Mouse (Mus musculus) kidney, adult 2 months (tissue): Measurements from ENCODE around the gene Gm20479. TPM values are rescaled to one million over a fixed set of nuclear protein-coding genes. Genes with fewer than 3 reads are reported as not detected.

Source experiments
- DNase-seq: peaks from one replicate; pipeline ENCODE4 v3.0.0; 2021
- H3K27ac ChIP-seq: fragments of 200-500 bp; 2 replicates; pipeline ENCODE4 v1.5.1; 2012; ENCODE audit warnings: low read depth, low read length, control low read depth, inconsistent platforms; ENCODE audit not compliant: insufficient read depth
- H3K27me3 ChIP-seq: fragments of 200-500 bp; replicated peaks from 2 replicates; pipeline ENCODE4 v1.6.1; 2012; ENCODE audit warnings: mild to moderate bottlenecking, moderate library complexity, low read length, inconsistent platforms; ENCODE audit not compliant: control insufficient read depth, insufficient read depth
- H3K36me3 ChIP-seq: fragments of 200-500 bp; 2 replicates; pipeline ENCODE4 v1.6.1; 2012; ENCODE audit warnings: mild to moderate bottlenecking, moderate library complexity, low read length, inconsistent platforms; ENCODE audit not compliant: control insufficient read depth, insufficient read depth
- H3K4me1 ChIP-seq: fragments of 200-500 bp; 2 replicates; pipeline ENCODE4 v1.6.1; 2011; ENCODE audit warnings: low read length; ENCODE audit not compliant: control insufficient read depth, insufficient read depth
- H3K4me3 ChIP-seq: fragments of 200-500 bp; 2 replicates; pipeline ENCODE4 v1.5.1; 2011; ENCODE audit warnings: mild to moderate bottlenecking, low read depth, low read length, control low read depth; ENCODE audit not compliant: insufficient read depth
- CTCF ChIP-seq: fragments of 200-500 bp; conservative IDR thresholded peaks from 2 replicates; pipeline ENCODE4 v1.5.1; 2011; ENCODE audit warnings: low read depth, mild to moderate bottlenecking, control low read depth, low read length, moderate library complexity, mixed read lengths; ENCODE audit not compliant: insufficient read depth, insufficient read length
- POLR2A ChIP-seq: fragments of 200-500 bp; IDR thresholded peaks from one replicate; pipeline ENCODE4 v1.6.1; 2011; ENCODE audit warnings: low read depth, low read length, control low read depth
- WGBS: fragments of 180-500 bp; shearing (Covaris S2); methylation state at CpG from one replicate; pipeline ENCODE4 v1.1.7; 2018; 5-methylcytosine and 5-hydroxymethylcytosine counted together
- polyA plus RNA-seq: library from polyadenylated mRNA; depleted of rRNA; stranded (reverse); fragments of >200 nt; gene quantifications from 2 replicates; pipeline ENCODE4 v1.2.3, GENCODE M21; 2012

Gm20479 gene
- polyA plus RNA-seq, 1 experiment, result not detected

- TF ChIP-seq POLR2A (no peak), CTCF (no peak)
- Histone ChIP-seq H3K27me3 (no peaks in the 10 kb centered on the region), H3K27ac (no peak overlapping the region), H3K4me1 (no peaks in the 10 kb centered on the region), H3K4me3 (no peak overlapping the region), H3K36me3 (no peaks in the 10 kb centered on the region)
- 66% methylated on average over 34 of the region's 34 CpGs for WGBS
- DNase-seq, result peak; percentile 73
Observed at GRCm38 (mm10) chr7:27326101-27326880, 30.9 kb downstream of the Gm20479 start.

- H3K4me3 ChIP-seq, result peak overlapping the region; percentile 13; the same call in 1 of the 2 replicates
- peak; percentile 92 for DNase-seq
- peak overlapping the region; percentile 12; the same call in 1 of the 2 replicates for H3K27ac ChIP-seq
- H3K27me3 ChIP-seq, result no peaks in the 10 kb centered on the region
- TF ChIP-seq CTCF (no peak), POLR2A (no peak)
- 3% methylated on average over 24 of the region's 24 CpGs for WGBS
- H3K4me1 ChIP-seq, result no peaks in the 10 kb centered on the region
- no peaks in the 10 kb centered on the region for H3K36me3 ChIP-seq
Observed at GRCm38 (mm10) chr7:27325697-27326096, 31.5 kb downstream of the Gm20479 start.

- Histone ChIP-seq H3K4me1 (no peaks in the 10 kb centered on the region), H3K27ac (no peak overlapping the region), H3K36me3 (no peaks in the 10 kb centered on the region), H3K27me3 (no peaks in the 10 kb centered on the region), H3K4me3 (no peak overlapping the region)
- DNase-seq, result no peak
- TF ChIP-seq CTCF (no peak), POLR2A (no peak)
- WGBS, result 65% methylated on average over 19 of the region's 20 CpGs
Observed at GRCm38 (mm10) chr7:27324928-27325327, 32.3 kb downstream of the Gm20479 start.

GRCm38 (mm10) chr7:27324161-27324560 lies 33.1 kb downstream of the Gm20479 start:
- TF ChIP-seq CTCF (no peak), POLR2A (no peak)
- Histone ChIP-seq H3K27ac (no peak overlapping the region), H3K4me1 (no peaks in the 10 kb centered on the region), H3K27me3 (no peaks in the 10 kb centered on the region), H3K4me3 (no peak overlapping the region), H3K36me3 (no peaks in the 10 kb centered on the region)
- DNase-seq, result no peak
- 95% methylated on average over 11 of the region's 11 CpGs for WGBS

- Histone ChIP-seq H3K27me3 (no peaks in the 10 kb centered on the region), H3K36me3 (no peaks in the 10 kb centered on the region), H3K27ac (no peak overlapping the region), H3K4me3 (no peak overlapping the region), H3K4me1 (no peaks in the 10 kb centered on the region)
- no peak for TF ChIP-seq POLR2A
- no peak for TF ChIP-seq CTCF
- no peak for DNase-seq
- 97% methylated on average over 5 of the region's 5 CpGs for WGBS
Observed at GRCm38 (mm10) chr7:27323001-27323400, 34.2 kb downstream of the Gm20479 start.

- peak; percentile 44 for DNase-seq
- H3K36me3 ChIP-seq, result no peaks in the 10 kb centered on the region
- H3K27ac ChIP-seq, result no peak overlapping the region
- H3K4me1 ChIP-seq, result no peaks in the 10 kb centered on the region
- WGBS, result 43% methylated on average over 13 of the region's 13 CpGs
- no peaks in the 10 kb centered on the region for H3K27me3 ChIP-seq
- H3K4me3 ChIP-seq, result no peak overlapping the region
- TF ChIP-seq POLR2A, result no peak
- no peak for TF ChIP-seq CTCF
Observed at GRCm38 (mm10) chr7:27322291-27322690, 34.9 kb downstream of the Gm20479 start.

GRCm38 (mm10) chr7:27319411-27319810 lies 37.8 kb downstream of the Gm20479 start:
- no peak overlapping the region for H3K27ac ChIP-seq
- H3K4me3 ChIP-seq, result no peak overlapping the region
- H3K27me3 ChIP-seq, result no peaks in the 10 kb centered on the region
- no peak for DNase-seq
- WGBS, result 91% methylated on average over 22 of the region's 22 CpGs
- TF ChIP-seq POLR2A (no peak), CTCF (no peak)
- H3K4me1 ChIP-seq, result no peaks in the 10 kb centered on the region
- no peaks in the 10 kb centered on the region for H3K36me3 ChIP-seq

GRCm38 (mm10) chr7:27315958-27316357 lies 41.3 kb downstream of the Gm20479 start:
- DNase-seq, result peak; percentile 67
- WGBS, result 31% methylated on average over 7 of the region's 7 CpGs
- no peaks in the 10 kb centered on the region for H3K4me1 ChIP-seq

More at GRCm38 (mm10) chr7:27315958-27316357, 41.3 kb downstream of the Gm20479 start:
- H3K36me3 ChIP-seq, result no peaks in the 10 kb centered on the region
- no peak for TF ChIP-seq CTCF
- no peak for TF ChIP-seq POLR2A
- H3K27ac ChIP-seq, result no peak overlapping the region
- no peak overlapping the region for H3K4me3 ChIP-seq
- H3K27me3 ChIP-seq, result no peaks in the 10 kb centered on the region
